Mouse (Mus musculus) embryonic facial prominence, embryonic 13.5 days (tissue): ENCODE measurements around the gene Tdrd6. TPM values are rescaled to one million over a fixed set of nuclear protein-coding genes. Genes with fewer than 3 reads are reported as not detected.
A peak's percentile ranks its signal among the peaks of the same experiment; 100 is the strongest.

Experiments used
- ATAC-seq: fragments of 200-750 bp; cut with Nextera tagmentation; 2 replicates; pipeline ENCODE4 v1.8.0; 2017; ENCODE audit warnings: low read depth; ENCODE audit not compliant: insufficient number of reproducible peaks, insufficient read depth, low FRiP score, low TSS enrichment
- H3K27ac ChIP-seq: fragments of 300-500 bp; sonication (generic); 2 replicates; pipeline ENCODE4 v1.5.1; 2015; ENCODE audit warnings: moderate library complexity, mild to moderate bottlenecking, inconsistent platforms
- H3K27me3 ChIP-seq: fragments of 300-500 bp; sonication (generic); 2 replicates; pipeline ENCODE4 v1.6.1; 2015; ENCODE audit warnings: mild to moderate bottlenecking, inconsistent platforms
- H3K36me3 ChIP-seq: fragments of 300-500 bp; sonication (generic); 2 replicates; pipeline ENCODE4 v1.6.1; 2015; ENCODE audit warnings: mild to moderate bottlenecking, inconsistent platforms
- H3K4me1 ChIP-seq: fragments of 300-500 bp; sonication (generic); 2 replicates; pipeline ENCODE4 v1.6.1; 2015; ENCODE audit warnings: inconsistent platforms
- H3K4me2 ChIP-seq: fragments of 300-500 bp; sonication (generic); 2 replicates; pipeline ENCODE4 v1.6.1; 2015; ENCODE audit warnings: moderate library complexity, mild to moderate bottlenecking, inconsistent platforms
- H3K4me3 ChIP-seq: fragments of 300-500 bp; sonication (generic); 2 replicates; pipeline ENCODE4 v1.5.1; 2015; ENCODE audit warnings: mild to moderate bottlenecking, inconsistent platforms
- H3K9ac ChIP-seq: fragments of 300-500 bp; sonication (generic); 2 replicates; pipeline ENCODE4 v1.6.1; 2015; ENCODE audit warnings: mild to moderate bottlenecking, inconsistent platforms
- H3K9me3 ChIP-seq: fragments of 300-500 bp; sonication (generic); 2 replicates; pipeline ENCODE4 v1.6.1; 2016; ENCODE audit warnings: inconsistent platforms
- WGBS: fragments of 180-500 bp; shearing (Covaris S2); methylation state at CpG from one replicate; pipeline ENCODE4 v1.1.7; 2015; ENCODE audit warnings: mixed read lengths; 5-methylcytosine and 5-hydroxymethylcytosine counted together
- polyA plus RNA-seq: library from polyadenylated mRNA; unstranded; fragments of >200 nt; fragmentation: Nextera tagmentation; extraction: Ambion mirVana; gene quantifications from 2 replicates; pipeline ENCODE4 v1.2.1, GENCODE M21; 2015

Tdrd6 gene
- polyA plus RNA-seq, 1 experiment from 2014 or later: 0.42 TPM

- Histone ChIP-seq H3K4me2 (no peak overlapping the region), H3K4me3 (no peak overlapping the region), H3K27ac (no peak overlapping the region), H3K9ac (no peak overlapping the region), H3K9me3 (no peaks in the 10 kb centered on the region), H3K4me1 (no peaks in the 10 kb centered on the region), H3K27me3 (no peaks in the 10 kb centered on the region), H3K36me3 (peaks cover 59% of the 10 kb centered on the region)
- ATAC-seq: no peak
- 61% methylated on average over 5 of the region's 5 CpGs for WGBS
These were observed 16.8 kb upstream of the Tdrd6 start for GRCm38 (mm10) chr17:43646925-43647324.

DNA sequence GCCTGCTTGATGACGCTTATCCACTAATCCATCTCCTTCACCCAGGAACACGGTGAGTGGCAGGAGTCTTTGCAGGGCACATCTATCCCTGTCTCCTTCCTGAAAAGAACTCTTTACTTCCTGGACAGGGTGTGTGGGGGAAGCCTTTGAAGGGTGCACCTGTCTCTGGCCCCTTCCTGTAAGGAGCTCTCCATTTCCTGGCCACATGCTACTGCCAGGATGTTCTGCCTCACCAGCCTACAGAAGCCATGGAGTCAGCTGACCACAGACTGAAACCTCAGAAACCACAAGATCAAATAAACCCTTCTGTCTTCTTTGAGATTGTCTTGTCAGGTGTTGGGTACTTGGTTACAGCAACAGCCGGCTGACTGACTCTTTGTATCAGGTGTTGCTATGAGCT is 15.0 kb upstream of the Tdrd6 start:
- Histone ChIP-seq H3K27me3 (no peaks in the 10 kb centered on the region), H3K36me3 (peaks cover 49% of the 10 kb centered on the region), H3K9ac (no peak overlapping the region), H3K4me1 (no peaks in the 10 kb centered on the region), H3K9me3 (no peaks in the 10 kb centered on the region), H3K4me3 (no peak overlapping the region), H3K4me2 (no peak overlapping the region), H3K27ac (no peak overlapping the region)
- WGBS: 84% methylated on average over 3 of the region's 3 CpGs
- no peak for ATAC-seq

GRCm38 (mm10) chr17:43644375-43644774 is 14.3 kb upstream of the Tdrd6 start:
- 69% methylated on average over 7 of the region's 7 CpGs for WGBS
- ATAC-seq: no peak
- Histone ChIP-seq H3K36me3 (peaks cover 46% of the 10 kb centered on the region), H3K4me1 (no peaks in the 10 kb centered on the region), H3K27me3 (no peaks in the 10 kb centered on the region), H3K27ac (no peak overlapping the region), H3K4me2 (no peak overlapping the region), H3K9me3 (no peaks in the 10 kb centered on the region), H3K9ac (no peak overlapping the region), H3K4me3 (no peak overlapping the region)

GRCm38 (mm10) chr17:43643191-43643590 is 13.1 kb upstream of the Tdrd6 start:
- Histone ChIP-seq H3K4me3 (no peak overlapping the region), H3K27me3 (no peaks in the 10 kb centered on the region), H3K9ac (no peak overlapping the region), H3K9me3 (no peaks in the 10 kb centered on the region), H3K36me3 (peaks cover 43% of the 10 kb centered on the region), H3K4me1 (no peaks in the 10 kb centered on the region), H3K4me2 (no peak overlapping the region), H3K27ac (no peak overlapping the region)
- no peak for ATAC-seq
- 82% methylated on average over 7 of the region's 7 CpGs for WGBS

DNA sequence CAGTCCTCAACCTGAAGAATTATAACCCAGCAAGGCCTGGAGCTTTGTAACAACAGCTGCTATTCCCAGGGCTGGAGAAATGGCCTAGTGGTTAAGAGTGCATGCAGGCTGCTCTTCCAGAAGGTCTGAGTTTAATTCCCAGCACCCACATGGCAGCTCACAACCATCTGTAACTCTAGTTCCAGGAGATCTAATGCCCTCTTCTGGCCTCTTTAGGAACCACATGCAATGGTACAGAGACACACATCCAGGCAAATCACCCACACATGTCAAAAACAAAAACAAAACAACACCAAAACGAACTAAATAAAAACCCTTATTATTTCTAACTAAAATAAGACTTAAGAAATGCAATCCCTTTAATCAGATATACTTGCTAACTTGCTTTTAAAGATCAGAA is 10.7 kb upstream of the Tdrd6 start:
- H3K36me3 ChIP-seq: peaks cover 28% of the 10 kb centered on the region
- no peaks in the 10 kb centered on the region for H3K4me1 ChIP-seq
- no peak for ATAC-seq
- 87% methylated on average over 1 of the region's 1 CpGs for WGBS
- H3K27ac ChIP-seq: no peak overlapping the region
- H3K4me3 ChIP-seq: no peak overlapping the region
- no peak overlapping the region for H3K9ac ChIP-seq
- no peaks in the 10 kb centered on the region for H3K9me3 ChIP-seq
- H3K4me2 ChIP-seq: no peak overlapping the region
- no peaks in the 10 kb centered on the region for H3K27me3 ChIP-seq

- no peak for ATAC-seq
- WGBS: 95% methylated on average over 4 of the region's 4 CpGs
- Histone ChIP-seq H3K4me1 (no peaks in the 10 kb centered on the region), H3K9ac (no peak overlapping the region), H3K27ac (no peak overlapping the region), H3K4me2 (no peak overlapping the region), H3K27me3 (no peaks in the 10 kb centered on the region), H3K9me3 (no peaks in the 10 kb centered on the region), H3K36me3 (peaks cover 8% of the 10 kb centered on the region; the same call in 1 of the 2 replicates), H3K4me3 (no peak overlapping the region)
These were observed 7.0 kb upstream of the Tdrd6 start for GRCm38 (mm10) chr17:43637146-43637545.

DNA sequence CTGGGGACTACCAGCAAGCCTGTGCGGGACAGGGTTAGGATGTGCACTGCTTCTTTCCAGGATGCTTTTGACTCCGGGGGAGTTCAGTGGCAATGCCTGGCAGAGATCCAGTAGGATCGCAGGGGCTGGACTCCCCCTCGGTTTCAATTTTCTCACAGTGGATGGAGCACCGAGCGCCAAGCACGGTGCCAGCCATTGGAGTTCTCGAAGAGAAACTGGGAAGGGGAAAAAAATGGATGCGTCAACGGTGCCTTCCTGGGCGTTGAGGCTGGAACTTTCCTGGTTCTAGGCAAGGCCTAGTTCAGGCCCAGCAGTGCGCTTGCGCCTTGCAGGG is 295 bp upstream of the Tdrd6 start:
- ATAC-seq: no peak
- H3K9me3 ChIP-seq: peaks cover 5% of the 10 kb centered on the region
- H3K9ac ChIP-seq: peak overlapping the region; percentile 53; the same call in 1 of the 2 replicates
- H3K4me2 ChIP-seq: peak overlapping the region; percentile 87
- H3K4me3 ChIP-seq: peak overlapping the region; percentile 48
- no peaks in the 10 kb centered on the region for H3K36me3 ChIP-seq
- H3K27ac ChIP-seq: no peak overlapping the region
- H3K4me1 ChIP-seq: peaks cover 20% of the 10 kb centered on the region
- peaks cover 51% of the 10 kb centered on the region for H3K27me3 ChIP-seq
- WGBS: 42% methylated on average over 13 of the region's 13 CpGs

GRCm38 (mm10) chr17:43629026-43629495 is 1.0 kb downstream of the Tdrd6 start:
- Histone ChIP-seq H3K9ac (peak overlapping the region; percentile 53; the same call in 1 of the 2 replicates), H3K4me3 (peak overlapping the region; percentile 48), H3K9me3 (peaks cover 5% of the 10 kb centered on the region), H3K4me1 (peaks cover 20% of the 10 kb centered on the region), H3K4me2 (peak overlapping the region; percentile 87), H3K27ac (no peak overlapping the region), H3K27me3 (peaks cover 51% of the 10 kb centered on the region), H3K36me3 (no peaks in the 10 kb centered on the region)
- WGBS: 20% methylated on average over 24 of the region's 24 CpGs
- no peak for ATAC-seq

- Histone ChIP-seq H3K4me2 (no peak overlapping the region), H3K36me3 (no peaks in the 10 kb centered on the region), H3K9ac (no peak overlapping the region), H3K4me1 (peaks cover 20% of the 10 kb centered on the region), H3K9me3 (peaks cover 5% of the 10 kb centered on the region), H3K27me3 (peaks cover 51% of the 10 kb centered on the region), H3K4me3 (no peak overlapping the region), H3K27ac (no peak overlapping the region)
- WGBS: 89% methylated on average over 10 of the region's 10 CpGs
- no peak for ATAC-seq
These were observed 1.9 kb downstream of the Tdrd6 start for GRCm38 (mm10) chr17:43628246-43628645.

GRCm38 (mm10) chr17:43622076-43622475 is 8.0 kb downstream of the Tdrd6 start:
- Histone ChIP-seq H3K4me1 (no peaks in the 10 kb centered on the region), H3K9me3 (no peaks in the 10 kb centered on the region; the same call in 1 of the 2 replicates), H3K27ac (no peak overlapping the region), H3K27me3 (peaks cover 3% of the 10 kb centered on the region), H3K9ac (no peak overlapping the region), H3K36me3 (no peaks in the 10 kb centered on the region), H3K4me3 (no peak overlapping the region), H3K4me2 (no peak overlapping the region)
- ATAC-seq: no peak
- WGBS: 84% methylated on average over 10 of the region's 10 CpGs

GRCm38 (mm10) chr17:43619156-43619555 is 10.9 kb downstream of the Tdrd6 start:
- WGBS: 83% methylated on average over 9 of the region's 9 CpGs
- Histone ChIP-seq H3K9ac (no peak overlapping the region), H3K9me3 (no peaks in the 10 kb centered on the region), H3K36me3 (no peaks in the 10 kb centered on the region), H3K27ac (no peak overlapping the region), H3K4me1 (no peaks in the 10 kb centered on the region), H3K4me2 (no peak overlapping the region), H3K27me3 (no peaks in the 10 kb centered on the region), H3K4me3 (no peak overlapping the region)
- ATAC-seq: no peak

DNA sequence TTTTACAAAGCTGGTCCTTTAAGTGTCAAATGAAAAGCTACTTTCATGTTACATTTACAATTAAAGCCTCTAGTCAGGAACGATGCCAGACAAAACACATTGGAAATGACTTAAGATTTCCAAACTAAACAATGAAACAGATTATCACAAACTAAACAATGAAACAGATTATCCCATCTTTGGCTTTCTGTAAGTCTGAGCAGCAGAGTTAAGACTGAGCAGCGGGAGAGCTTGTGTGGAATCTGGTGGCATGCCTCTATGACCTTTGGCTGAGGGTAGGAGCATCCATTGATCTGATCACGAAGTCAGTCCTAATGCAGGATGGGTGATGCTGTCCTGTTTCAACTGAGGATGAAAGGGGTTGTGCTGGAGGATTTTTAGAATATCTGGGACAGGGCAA is 17.9 kb downstream of the Tdrd6 start:
- Histone ChIP-seq H3K27ac (no peak overlapping the region), H3K36me3 (no peaks in the 10 kb centered on the region), H3K9ac (no peak overlapping the region), H3K9me3 (no peaks in the 10 kb centered on the region), H3K4me1 (no peaks in the 10 kb centered on the region), H3K4me3 (no peak overlapping the region), H3K27me3 (no peaks in the 10 kb centered on the region), H3K4me2 (no peak overlapping the region)
- ATAC-seq: no peak
- 69% methylated on average over 3 of the region's 3 CpGs for WGBS

GRCm38 (mm10) chr17:43611586-43611985 is 18.5 kb downstream of the Tdrd6 start:
- no peak for ATAC-seq
- no peak overlapping the region for H3K4me3 ChIP-seq
- H3K4me2 ChIP-seq: no peak overlapping the region
- no peak overlapping the region for H3K9ac ChIP-seq
- H3K27me3 ChIP-seq: no peaks in the 10 kb centered on the region
- no peaks in the 10 kb centered on the region for H3K36me3 ChIP-seq
- WGBS: 16% methylated on average over 7 of the region's 7 CpGs
- no peaks in the 10 kb centered on the region for H3K9me3 ChIP-seq
- no peaks in the 10 kb centered on the region for H3K4me1 ChIP-seq
- H3K27ac ChIP-seq: no peak overlapping the region
